Mouse (Mus musculus): ENCODE measurements around the gene Trnp1. TPM values are rescaled to one million over a fixed set of nuclear protein-coding genes. Genes with fewer than 3 reads are reported as not detected.

Trnp1 gene
- polyA plus RNA-seq, 1 experiment, result not detected

- no peak overlapping the region for H3K4me3 ChIP-seq (replicated peaks)
- H3K27me3 ChIP-seq (ENCODE audit: control insufficient read depth), result 0 out of 2 replicates have a peak, but pooled peaks cover 2% of the 10 kb centered on the region
- H3K9me3 ChIP-seq (ENCODE audit: control insufficient read depth, low read length), result no peaks in the 10 kb centered on the region
- no peaks in the 10 kb centered on the region for H3K36me3 ChIP-seq (ENCODE audit: control insufficient read depth)
- no peak for TF ChIP-seq GATA1 (IDR thresholded peaks at IDR 0.05; ENCODE audit: low read length)
- H3K4me1 ChIP-seq (ENCODE audit: control insufficient read depth), result no peaks in the 10 kb centered on the region
Measured at GRCm38 (mm10) chr4:133458044-133458443, 40.3 kb downstream of the Trnp1 start.

GRCm38 (mm10) chr4:133452433-133452832 is 45.9 kb downstream of the Trnp1 start:
- 0 out of 2 replicates have a peak, but pooled peaks cover 2% of the 10 kb centered on the region for H3K27me3 ChIP-seq (ENCODE audit: control insufficient read depth)

GRCm38 (mm10) chr4:133451536-133451935 is 46.8 kb downstream of the Trnp1 start:
- peaks cover 2% of the 10 kb centered on the region; the same call in 1 of the 2 replicates for H3K27me3 ChIP-seq (ENCODE audit: control insufficient read depth)
- TF ChIP-seq GATA1 (IDR thresholded peaks at IDR 0.05; ENCODE audit: low read length), result no peak
- TF ChIP-seq TAL1 (IDR thresholded peaks at IDR 0.05; ENCODE audit: low read length), result no peak
- no peaks in the 10 kb centered on the region for H3K4me1 ChIP-seq (ENCODE audit: control insufficient read depth)
- no peak overlapping the region for H3K4me3 ChIP-seq (replicated peaks)
- H3K9me3 ChIP-seq (ENCODE audit: control insufficient read depth, low read length), result no peaks in the 10 kb centered on the region
- H3K36me3 ChIP-seq (ENCODE audit: control insufficient read depth), result no peaks in the 10 kb centered on the region

More at GRCm38 (mm10) chr4:133452433-133452832, 45.9 kb downstream of the Trnp1 start:
- TF ChIP-seq GATA1 (IDR thresholded peaks at IDR 0.05; ENCODE audit: low read length), result no peak
- TF ChIP-seq TAL1 (IDR thresholded peaks at IDR 0.05; ENCODE audit: low read length), result no peak
- no peaks in the 10 kb centered on the region for H3K36me3 ChIP-seq (ENCODE audit: control insufficient read depth)
- no peak overlapping the region for H3K4me3 ChIP-seq (replicated peaks)
- no peaks in the 10 kb centered on the region for H3K4me1 ChIP-seq (ENCODE audit: control insufficient read depth)
- no peaks in the 10 kb centered on the region for H3K9me3 ChIP-seq (ENCODE audit: control insufficient read depth, low read length)

DNA sequence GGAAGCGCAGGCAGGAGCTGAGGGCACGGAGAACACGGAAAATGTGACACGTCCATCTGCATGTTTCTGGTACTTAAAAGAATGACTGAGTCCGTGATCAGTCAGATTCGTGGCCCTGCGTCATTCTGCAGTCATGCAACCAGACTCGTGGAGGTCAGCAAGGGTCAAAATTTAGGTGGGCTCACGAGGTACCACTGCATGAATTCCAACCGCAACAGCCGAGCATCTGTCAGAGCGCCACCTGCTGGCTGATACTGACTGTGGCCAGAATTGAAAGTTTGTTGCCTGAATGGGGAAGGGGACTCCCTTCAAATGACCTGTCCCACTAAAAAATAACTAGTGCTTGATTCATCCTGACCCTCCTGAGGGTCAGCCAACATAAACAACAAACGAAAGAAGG is 48.6 kb downstream of the Trnp1 start:
- no peaks in the 10 kb centered on the region for H3K4me1 ChIP-seq (ENCODE audit: control insufficient read depth)
- no peak for TF ChIP-seq TAL1 (IDR thresholded peaks at IDR 0.05; ENCODE audit: low read length)
- no peak for TF ChIP-seq GATA1 (IDR thresholded peaks at IDR 0.05; ENCODE audit: low read length)
- peaks cover under 1% of the 10 kb centered on the region; the same call in 1 of the 2 replicates for H3K27me3 ChIP-seq (ENCODE audit: control insufficient read depth)
- no peak overlapping the region for H3K4me3 ChIP-seq (replicated peaks)
- H3K9me3 ChIP-seq (ENCODE audit: control insufficient read depth, low read length), result no peaks in the 10 kb centered on the region
- no peaks in the 10 kb centered on the region for H3K36me3 ChIP-seq (ENCODE audit: control insufficient read depth)

GRCm38 (mm10) chr4:133448708-133449388 is 49.5 kb downstream of the Trnp1 start:
- Histone ChIP-seq H3K27me3 (ENCODE audit: control insufficient read depth) (no peaks in the 10 kb centered on the region; the same call in 1 of the 2 replicates), H3K36me3 (ENCODE audit: control insufficient read depth) (no peaks in the 10 kb centered on the region), H3K9me3 (ENCODE audit: control insufficient read depth, low read length) (no peaks in the 10 kb centered on the region), H3K4me3 (replicated peaks) (no peak overlapping the region), H3K4me1 (ENCODE audit: control insufficient read depth) (no peaks in the 10 kb centered on the region)
- no peak for TF ChIP-seq TAL1 (IDR thresholded peaks at IDR 0.05; ENCODE audit: low read length)
- no peak for TF ChIP-seq GATA1 (IDR thresholded peaks at IDR 0.05; ENCODE audit: low read length)

DNA sequence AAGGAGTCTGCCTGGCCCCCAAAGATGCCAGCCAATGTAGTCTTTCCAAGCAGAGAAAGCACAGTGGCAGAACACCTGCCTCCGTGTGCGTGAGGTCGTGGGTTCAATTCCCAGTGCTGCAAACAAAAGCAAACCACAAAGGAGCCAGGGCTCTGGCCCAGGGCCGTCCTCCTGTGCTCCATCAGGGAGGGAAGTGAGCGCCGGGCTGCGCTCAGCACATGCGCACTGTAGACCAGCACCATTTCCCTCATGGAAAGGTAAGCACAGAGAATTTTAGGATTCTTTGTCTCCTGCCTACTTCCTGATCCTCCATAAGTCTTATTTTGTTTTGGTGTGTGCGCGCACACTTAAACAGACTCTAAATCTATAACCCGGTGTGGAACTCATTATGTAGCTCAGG is 50.4 kb downstream of the Trnp1 start:
- no peaks in the 10 kb centered on the region for H3K36me3 ChIP-seq (ENCODE audit: control insufficient read depth)
- H3K4me3 ChIP-seq (replicated peaks), result no peak overlapping the region
- no peaks in the 10 kb centered on the region for H3K4me1 ChIP-seq (ENCODE audit: control insufficient read depth)
- peaks cover 3% of the 10 kb centered on the region; the same call in 1 of the 2 replicates for H3K27me3 ChIP-seq (ENCODE audit: control insufficient read depth)
- H3K9me3 ChIP-seq (ENCODE audit: control insufficient read depth, low read length), result no peaks in the 10 kb centered on the region
- TF ChIP-seq TAL1 (IDR thresholded peaks at IDR 0.05; ENCODE audit: low read length) (no peak), GATA1 (IDR thresholded peaks at IDR 0.05; ENCODE audit: low read length) (no peak)

- no peak overlapping the region for H3K4me3 ChIP-seq (replicated peaks)
- TF ChIP-seq TAL1 (IDR thresholded peaks at IDR 0.05; ENCODE audit: low read length), result no peak
- TF ChIP-seq GATA1 (IDR thresholded peaks at IDR 0.05; ENCODE audit: low read length), result no peak
- H3K4me1 ChIP-seq (ENCODE audit: control insufficient read depth), result no peaks in the 10 kb centered on the region
- peaks cover 6% of the 10 kb centered on the region; the same call in 1 of the 2 replicates for H3K27me3 ChIP-seq (ENCODE audit: control insufficient read depth)
- H3K36me3 ChIP-seq (ENCODE audit: control insufficient read depth), result no peaks in the 10 kb centered on the region
- no peaks in the 10 kb centered on the region for H3K9me3 ChIP-seq (ENCODE audit: control insufficient read depth, low read length)
Measured at GRCm38 (mm10) chr4:133447366-133447765, 51.0 kb downstream of the Trnp1 start.

DNA sequence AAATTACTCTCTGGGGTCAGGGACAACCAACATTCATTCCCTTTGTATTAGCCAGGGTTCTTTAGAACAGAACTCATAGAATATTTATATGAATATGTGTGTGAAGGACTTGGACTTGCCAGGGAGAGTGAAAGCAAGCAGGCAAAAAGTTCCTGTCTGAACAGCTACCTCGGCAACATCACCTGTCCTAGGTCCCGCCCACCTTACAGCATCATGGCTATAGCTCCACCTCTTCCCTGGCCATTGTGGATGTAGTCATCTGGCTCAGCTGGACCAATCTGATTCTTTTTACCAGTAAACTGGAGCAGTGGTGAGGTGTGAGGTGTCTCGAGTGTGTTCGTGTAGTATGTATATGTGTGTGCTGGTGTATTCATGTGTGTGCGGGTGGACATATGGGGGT is 52.6 kb downstream of the Trnp1 start:
- Histone ChIP-seq H3K36me3 (ENCODE audit: control insufficient read depth) (no peaks in the 10 kb centered on the region), H3K4me3 (replicated peaks) (no peak overlapping the region), H3K9me3 (ENCODE audit: control insufficient read depth, low read length) (no peaks in the 10 kb centered on the region), H3K4me1 (ENCODE audit: control insufficient read depth) (no peaks in the 10 kb centered on the region), H3K27me3 (ENCODE audit: control insufficient read depth) (peaks cover 13% of the 10 kb centered on the region)
- TF ChIP-seq GATA1 (IDR thresholded peaks at IDR 0.05; ENCODE audit: low read length), result no peak
- TF ChIP-seq TAL1 (IDR thresholded peaks at IDR 0.05; ENCODE audit: low read length), result no peak

- Histone ChIP-seq H3K27me3 (ENCODE audit: control insufficient read depth) (peaks cover 26% of the 10 kb centered on the region), H3K4me1 (ENCODE audit: control insufficient read depth) (peaks cover 2% of the 10 kb centered on the region; the same call in 1 of the 2 replicates), H3K9me3 (ENCODE audit: control insufficient read depth, low read length) (no peaks in the 10 kb centered on the region), H3K36me3 (ENCODE audit: control insufficient read depth) (no peaks in the 10 kb centered on the region), H3K4me3 (replicated peaks) (no peak overlapping the region)
- TF ChIP-seq GATA1 (IDR thresholded peaks at IDR 0.05; ENCODE audit: low read length) (no peak), TAL1 (IDR thresholded peaks at IDR 0.05; ENCODE audit: low read length) (no peak)
Measured at GRCm38 (mm10) chr4:133443085-133443484, 55.3 kb downstream of the Trnp1 start.
